Mouse (Mus musculus): ENCODE results near the gene Fbln5.

Fbln5 gene

GRCm38 (mm10) chr12:101807400-101807799 is 11.5 kb downstream of the Fbln5 start:
- DNase-seq (ENCODE audit: low read depth) = no peak

DNA sequence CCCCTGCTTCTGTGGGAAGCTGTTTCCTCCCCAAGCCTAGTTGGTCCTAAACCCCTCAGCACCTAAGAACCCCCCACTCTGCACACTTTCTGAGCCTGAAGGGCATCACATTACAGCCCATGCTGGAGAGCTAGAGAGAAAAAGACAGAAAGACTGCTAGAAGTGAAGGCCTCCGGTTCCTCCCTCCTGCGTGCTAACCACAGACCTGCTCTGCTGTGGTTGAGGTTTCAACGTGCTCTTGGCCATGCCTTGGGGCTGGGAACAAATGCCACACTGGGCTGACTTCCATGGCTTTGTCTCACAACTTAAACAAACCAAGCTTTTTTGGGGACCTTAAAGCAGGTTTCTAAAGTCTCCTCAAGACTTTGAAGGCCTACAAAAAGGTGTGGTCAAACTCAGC is 16.4 kb downstream of the Fbln5 start:
- no peak for DNase-seq (ENCODE audit: low read depth)

DNA sequence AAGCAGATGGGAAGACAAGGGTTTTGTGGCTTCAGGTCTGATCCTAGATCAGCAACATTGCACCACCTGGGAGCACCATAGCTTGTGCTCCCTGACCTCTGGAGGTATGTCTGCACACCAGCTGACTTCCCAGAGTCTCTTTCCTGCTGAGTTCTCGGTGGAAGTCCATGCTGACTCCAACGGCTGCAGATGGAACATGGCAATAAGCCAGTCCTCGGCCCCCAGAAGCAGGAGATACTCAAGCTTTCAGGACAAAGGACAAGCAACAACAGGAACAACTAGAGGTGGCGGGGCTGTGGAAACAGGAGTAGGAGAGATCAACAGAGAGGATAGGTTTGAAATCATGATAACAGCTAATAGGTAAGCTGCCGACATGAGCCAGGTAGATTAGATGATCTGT is 17.1 kb downstream of the Fbln5 start:
- DNase-seq (ENCODE audit: low read depth) = no peak

- DNase-seq (ENCODE audit: low read depth) = no peak
Measured at GRCm38 (mm10) chr12:101801051-101801450, 17.8 kb downstream of the Fbln5 start.

DNA sequence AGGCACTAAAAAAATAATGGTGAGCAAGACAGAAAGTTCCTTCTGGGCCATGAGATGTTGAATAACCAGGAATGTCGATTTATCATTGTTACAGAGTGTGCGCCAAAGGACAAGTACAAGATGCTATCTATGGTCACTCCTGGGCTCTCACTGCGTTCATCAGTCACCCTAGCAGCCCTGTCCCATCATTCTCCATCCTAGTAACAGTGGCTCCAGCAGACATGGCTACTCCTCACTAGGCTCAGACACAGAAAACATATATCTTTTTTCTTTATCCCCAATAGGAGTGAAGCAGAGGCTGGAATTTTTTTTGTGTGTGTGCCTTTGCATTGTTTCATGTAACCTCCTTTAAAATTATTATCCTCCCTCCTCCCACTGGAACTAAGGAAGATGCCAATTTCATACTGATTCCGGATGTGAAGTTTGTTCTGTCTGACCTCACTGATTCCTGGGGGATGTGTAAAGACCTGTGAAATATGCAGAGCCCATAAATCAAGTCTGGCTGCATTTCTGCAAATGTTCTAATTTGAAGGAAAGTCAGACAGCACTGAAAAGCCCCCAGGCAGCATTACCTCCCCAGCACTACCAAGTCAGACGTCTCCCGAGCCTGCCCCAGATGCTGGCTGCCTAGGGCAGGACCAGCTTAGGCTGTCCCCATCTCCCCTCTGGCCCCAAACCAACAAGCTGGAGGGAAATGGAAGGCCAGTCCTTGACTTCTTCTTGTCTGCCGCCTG is 20.5 kb downstream of the Fbln5 start:
- no peak for DNase-seq (ENCODE audit: low read depth)

GRCm38 (mm10) chr12:101794458-101794857 is 24.4 kb downstream of the Fbln5 start:
- no peak for DNase-seq (ENCODE audit: low read depth)

DNA sequence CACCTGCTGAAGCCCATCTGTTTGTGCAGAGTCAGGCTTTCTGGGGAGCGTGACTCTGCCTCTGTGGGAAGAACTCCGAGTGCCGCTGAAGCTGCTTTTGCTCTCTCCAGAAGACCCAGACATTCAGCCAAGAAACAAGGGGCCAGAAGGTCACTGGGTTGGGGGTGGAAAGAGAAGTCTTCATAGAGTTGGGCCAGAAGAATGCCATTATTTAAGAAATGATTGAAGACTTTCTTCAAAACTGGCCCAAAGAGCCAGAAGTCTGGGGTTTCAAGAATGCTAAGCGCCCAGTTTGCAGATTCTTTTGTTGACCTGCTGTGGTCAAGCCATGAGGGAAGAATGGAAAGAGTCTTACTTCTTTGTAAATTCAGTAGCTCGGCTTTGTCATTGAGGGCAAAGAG is 25.6 kb downstream of the Fbln5 start:
- DNase-seq (ENCODE audit: low read depth) = no peak

GRCm38 (mm10) chr12:101792684-101793083 is 26.2 kb downstream of the Fbln5 start:
- DNase-seq (ENCODE audit: low read depth) = no peak

GRCm38 (mm10) chr12:101789767-101790166 is 29.1 kb downstream of the Fbln5 start:
- DNase-seq (ENCODE audit: low read depth) = no peak

DNA sequence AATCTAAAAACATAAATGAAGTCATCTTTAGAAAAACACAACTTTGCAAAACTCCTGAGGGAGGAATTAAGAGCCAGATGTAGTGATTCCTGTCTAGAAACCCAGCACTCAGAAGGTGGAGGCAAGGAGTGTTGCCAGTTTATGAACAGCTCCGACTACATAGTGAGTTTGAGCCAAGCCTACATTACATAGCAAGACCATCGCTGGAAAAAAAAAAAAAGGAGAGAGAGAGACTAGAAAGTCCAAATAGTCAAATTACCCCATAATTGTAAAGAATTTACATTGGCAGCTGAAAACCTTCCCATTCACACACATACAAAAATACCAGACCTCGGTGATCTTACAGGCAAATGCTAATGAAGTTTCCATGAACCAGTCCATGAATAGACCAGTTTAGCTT is 29.6 kb downstream of the Fbln5 start:
- no peak for DNase-seq (ENCODE audit: low read depth)

DNA sequence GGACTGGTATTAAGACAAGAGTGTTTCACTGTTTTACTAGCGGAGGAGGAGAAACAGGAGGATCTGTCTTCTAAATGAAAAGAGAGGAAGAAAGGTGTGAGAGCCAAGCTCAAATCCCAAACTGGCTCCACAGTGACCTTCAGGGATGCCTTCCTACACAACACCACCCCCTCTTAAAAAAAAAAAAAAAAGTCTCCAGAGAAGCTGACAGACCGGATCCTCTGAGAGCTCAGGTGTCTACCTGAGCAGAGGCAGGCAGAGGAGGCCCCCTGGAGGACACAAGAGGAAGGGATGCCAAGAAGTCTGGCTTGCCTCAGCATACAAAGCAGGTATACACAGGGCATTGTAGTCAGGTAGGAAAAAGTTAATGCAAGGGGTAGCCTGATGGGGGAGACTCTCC is 36.1 kb downstream of the Fbln5 start:
- DNase-seq (ENCODE audit: low read depth) = no peak

DNA sequence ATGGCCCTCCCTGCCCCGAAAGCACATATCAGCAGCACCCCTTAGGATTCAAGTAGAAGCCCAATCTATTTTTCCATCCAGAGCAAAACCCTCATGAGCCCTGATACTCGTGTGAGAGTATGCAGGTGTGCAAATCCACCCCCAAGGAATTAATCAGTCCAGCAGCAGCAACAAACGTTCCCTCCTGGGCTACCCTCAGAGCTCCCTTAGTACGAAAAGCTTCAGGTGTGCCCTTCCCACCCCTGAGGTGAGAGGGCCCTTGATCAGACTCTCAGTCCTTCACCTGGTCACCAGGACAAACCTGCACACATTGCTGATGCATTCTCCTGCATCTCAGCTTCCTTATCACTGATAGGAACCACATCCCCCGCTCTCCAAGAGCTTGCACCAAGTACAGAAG is 37.9 kb downstream of the Fbln5 start:
- no peak for DNase-seq (ENCODE audit: low read depth)

GRCm38 (mm10) chr12:101777613-101778325 is 41.1 kb downstream of the Fbln5 start:
- DNase-seq (ENCODE audit: low read depth) = no peak

GRCm38 (mm10) chr12:101776383-101776782 is 42.5 kb downstream of the Fbln5 start:
- no peak for DNase-seq (ENCODE audit: low read depth)

DNA sequence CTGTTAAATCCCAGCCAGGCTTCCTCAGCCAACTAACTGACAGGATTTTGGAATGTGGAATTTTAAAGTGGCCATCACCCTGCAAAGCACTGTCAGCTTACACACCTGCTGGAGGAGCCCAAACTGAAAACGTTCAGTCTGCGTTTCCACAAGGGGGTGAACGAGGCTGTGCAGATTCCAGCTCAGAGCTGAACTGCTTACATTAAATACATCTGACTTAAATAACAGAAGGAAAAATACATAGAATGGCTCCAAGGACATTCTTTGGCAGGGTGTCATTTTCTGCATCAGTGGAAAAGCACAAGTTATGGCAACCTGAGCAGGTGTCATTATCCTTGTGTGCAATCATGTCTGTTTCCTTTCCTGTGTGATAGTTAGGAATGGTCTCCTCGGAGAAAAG is 44.7 kb downstream of the Fbln5 start:
- DNase-seq (ENCODE audit: low read depth) = no peak

GRCm38 (mm10) chr12:101772962-101773361 is 45.9 kb downstream of the Fbln5 start:
- DNase-seq (ENCODE audit: low read depth) = no peak

DNA sequence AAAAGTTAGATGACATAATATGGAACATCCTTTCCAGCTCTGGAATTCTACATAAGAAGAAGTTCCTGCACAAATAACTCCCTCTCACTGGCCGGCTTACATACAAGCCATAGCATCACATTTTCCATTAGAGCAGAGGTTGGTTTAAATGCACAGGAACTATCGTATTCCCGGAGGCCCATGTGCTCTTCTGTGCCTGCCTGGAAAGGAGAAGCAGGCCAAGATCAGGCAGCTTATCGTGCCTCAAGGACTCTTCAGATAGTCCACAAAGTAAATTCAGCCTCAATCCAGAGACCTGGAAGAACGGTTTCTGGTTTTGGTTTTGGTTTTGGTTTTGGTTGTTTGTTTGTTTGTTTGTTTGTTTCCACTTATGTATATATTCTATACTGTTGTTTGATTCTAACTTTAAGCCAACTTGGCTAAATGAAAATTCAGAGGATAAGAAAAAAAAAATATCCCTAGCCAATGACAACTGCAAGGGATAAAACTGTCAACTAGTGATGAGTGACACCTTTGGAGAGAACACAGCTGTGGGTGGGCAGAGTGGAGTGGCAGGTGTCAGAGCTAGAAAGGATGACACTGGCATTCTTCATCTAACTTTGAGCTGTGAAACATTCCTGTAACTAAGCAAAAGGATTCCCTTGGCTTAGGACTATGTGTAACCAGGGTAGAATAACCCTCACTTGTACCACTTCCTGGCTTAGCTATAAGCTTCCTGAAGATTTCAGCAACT is 48.4 kb downstream of the Fbln5 start:
- no peak for DNase-seq (ENCODE audit: low read depth)

DNA sequence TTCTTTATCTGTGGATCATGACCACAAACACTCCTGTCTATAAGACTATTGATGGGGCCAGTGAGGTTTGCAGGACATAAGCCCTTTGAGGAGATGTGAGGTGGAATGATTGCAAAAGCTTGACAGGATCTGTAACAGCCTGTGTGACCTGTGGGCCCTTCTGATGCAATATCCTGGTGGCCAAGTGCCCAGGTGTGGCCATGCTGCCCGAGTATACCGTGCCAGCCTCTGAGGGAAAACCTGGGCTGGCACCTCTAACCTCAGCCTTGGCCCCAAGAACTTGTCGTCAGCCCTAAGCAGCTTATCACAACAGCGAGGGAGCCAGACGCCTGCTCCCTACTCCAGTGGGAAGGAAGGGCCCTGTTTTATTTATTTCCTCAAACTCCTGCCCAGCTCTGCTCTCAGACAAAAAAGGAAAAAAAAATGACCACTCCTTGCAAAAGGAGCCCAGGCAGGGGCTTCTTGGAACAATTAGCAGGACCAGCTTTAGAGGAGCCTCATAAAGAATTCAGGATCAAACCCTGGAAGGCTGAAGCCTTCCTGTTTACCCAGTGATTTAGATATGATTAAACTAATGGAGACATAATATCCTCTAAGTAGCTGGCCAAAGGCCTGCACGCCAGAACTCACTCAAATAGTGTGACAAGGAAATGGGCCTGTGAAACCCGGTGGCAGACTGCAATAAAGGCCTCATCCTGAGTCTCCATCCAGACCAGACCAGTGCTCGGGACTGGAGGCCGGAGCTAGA is 51.4 kb downstream of the Fbln5 start:
- no peak for DNase-seq (ENCODE audit: low read depth)

GRCm38 (mm10) chr12:101766228-101766852 is 52.5 kb downstream of the Fbln5 start:
- DNase-seq (ENCODE audit: low read depth) = no peak

- no peak for DNase-seq (ENCODE audit: low read depth)
Measured at GRCm38 (mm10) chr12:101764870-101765269, 54.0 kb downstream of the Fbln5 start.

DNA sequence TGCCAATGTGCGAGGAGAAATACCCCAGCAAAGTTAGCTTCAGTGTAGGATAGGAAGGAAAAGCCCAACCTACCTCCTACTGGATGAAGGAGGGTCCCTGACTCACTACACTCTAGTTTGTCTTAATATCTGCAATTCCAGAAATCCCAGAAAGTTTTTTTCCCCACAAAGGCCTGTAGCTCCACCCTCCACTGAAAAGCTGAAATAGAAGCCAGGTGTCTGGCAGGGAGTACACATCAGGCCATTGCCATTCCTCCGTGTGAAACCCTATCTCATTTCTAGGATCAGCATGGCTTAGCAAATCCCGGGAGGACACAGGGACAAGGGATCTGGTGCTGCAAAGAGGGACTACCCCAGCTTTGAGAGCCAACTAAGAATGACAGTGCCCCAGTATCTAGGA is 55.8 kb downstream of the Fbln5 start:
- DNase-seq (ENCODE audit: low read depth) = no peak

DNA sequence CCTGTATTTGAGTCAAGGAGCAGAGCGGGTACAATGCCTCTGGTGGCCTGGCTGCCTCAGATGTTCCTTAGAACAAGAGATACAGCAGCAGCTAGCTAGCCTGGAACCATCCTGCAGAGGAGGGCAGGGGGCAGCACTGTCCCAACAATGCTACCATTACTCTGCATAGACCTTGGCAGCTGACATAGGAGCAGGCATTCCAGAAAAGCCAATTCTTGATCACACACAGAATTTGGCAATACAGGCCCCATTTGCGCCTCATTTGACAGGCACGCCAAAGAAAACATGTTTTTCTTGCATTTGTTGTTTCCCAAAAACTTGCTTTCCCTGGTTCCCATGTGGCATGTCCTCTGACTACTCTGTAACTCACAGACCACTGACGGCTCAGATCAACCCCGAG is 56.8 kb downstream of the Fbln5 start:
- DNase-seq (ENCODE audit: low read depth) = no peak
